Comparison of ENCODE assay signal across 12 mouse cellular contexts in the genomic region with DNA sequence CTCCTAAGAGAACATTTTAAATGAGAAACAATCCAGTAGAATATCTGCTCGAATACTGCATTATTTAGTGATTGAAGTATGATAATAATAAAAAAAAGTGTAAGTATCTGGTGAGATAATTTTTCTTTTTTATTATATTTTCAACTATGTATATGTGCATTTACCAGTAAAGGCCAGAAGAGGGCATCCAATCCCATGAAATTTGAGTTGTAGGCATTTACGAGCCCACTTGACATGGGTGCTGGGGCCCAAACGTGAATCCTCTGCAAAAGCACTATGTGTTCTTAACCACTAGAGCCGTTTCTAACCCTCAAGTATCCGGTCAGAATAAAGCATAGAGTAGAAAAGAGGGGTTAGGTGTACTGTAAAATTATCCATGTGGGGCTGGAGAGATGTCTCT. TPM values are rescaled to one million over a fixed set of nuclear protein-coding genes. Genes with fewer than 3 reads are reported as not detected.
DNase-seq lines count a peak whose midpoint lies in the region; ATAC-seq and TF ChIP-seq lines count a peak whose summit lies in the region.
"Had no signal": no experiment of that assay in that cellular context is flagged by ENCODE, and none has a peak within 500 bp of the region (broad histone marks: within the 10 kb centered on the region; RNA-seq: fewer than 3 reads in every experiment).

No protein-coding gene starts in this region.

- no peak overlapping the region for H3K9ac ChIP-seq in kidney, postnatal 0 days (ENCODE audit: low read depth, low read length)
- no peak overlapping the region for H3K9ac ChIP-seq in kidney, embryonic 16.5 days (replicated peaks; ENCODE audit: low read length)
- no peak overlapping the region for H3K9ac ChIP-seq in ES-Bruce4 (ENCODE audit: low read depth, poor library complexity, severe bottlenecking)

- no peaks in the 10 kb centered on the region for H3K27me3 ChIP-seq in kidney, postnatal 0 days (ENCODE audit: insufficient read depth, low read length)
- H3K27me3 ChIP-seq in kidney, embryonic 16.5 days (ENCODE audit: insufficient read depth, low read length) = peaks cover 2% of the 10 kb centered on the region; the same call in 1 of the 2 replicates
- H3K27me3 ChIP-seq in ES-Bruce4 (ENCODE audit: control insufficient read depth, insufficient read depth, low read length, poor library complexity, severe bottlenecking) = no peaks in the 10 kb centered on the region

- peak; percentile 60 for TF ChIP-seq CTCF in kidney, postnatal 0 days (IDR thresholded peaks at IDR 0.05; ENCODE audit: low read depth)
- TF ChIP-seq CTCF in ES-Bruce4 (IDR thresholded peaks at IDR 0.05; ENCODE audit: low read depth, low read length) = peak; percentile 5

- TF ChIP-seq EP300 in ES-Bruce4 (IDR thresholded peaks at IDR 0.05; ENCODE audit: insufficient read depth, low read depth, low read length) = no peak

- no peaks in the 10 kb centered on the region for H3K36me3 ChIP-seq in kidney, postnatal 0 days (ENCODE audit: insufficient read depth, low read length)
- no peaks in the 10 kb centered on the region for H3K36me3 ChIP-seq in kidney, embryonic 16.5 days (ENCODE audit: insufficient read depth, low read length)
- no peaks in the 10 kb centered on the region for H3K36me3 ChIP-seq in ES-Bruce4 (ENCODE audit: control insufficient read depth, insufficient read depth, low read length, poor library complexity, severe bottlenecking)
- H3K36me3 ChIP-seq: forebrain, embryonic 10.5 days; limb, embryonic 10.5 days had no signal

- H3K4me2 ChIP-seq in kidney, postnatal 0 days (ENCODE audit: low read length) = no peak overlapping the region
- no peak overlapping the region for H3K4me2 ChIP-seq in kidney, embryonic 16.5 days (replicated peaks; ENCODE audit: low read depth, low read length)

- H3K9me3 ChIP-seq in kidney, postnatal 0 days (replicated peaks; ENCODE audit: low read length) = no peaks in the 10 kb centered on the region
- no peaks in the 10 kb centered on the region for H3K9me3 ChIP-seq in kidney, embryonic 16.5 days (ENCODE audit: low read length)
- peaks cover 2% of the 10 kb centered on the region for H3K9me3 ChIP-seq in ES-Bruce4 (replicated peaks; ENCODE audit: control insufficient read depth, insufficient read depth, low read length, poor library complexity, severe bottlenecking)
- H3K9me3 ChIP-seq: forebrain, embryonic 10.5 days; limb, embryonic 10.5 days had no signal

- DNase-seq in kidney, postnatal 0 days (ENCODE audit: low spot score) = no peak
- DNase-seq in A20 (ENCODE audit: low read depth, low spot score) = peak; percentile 52
- no peak for DNase-seq in adrenal gland, adult 2 months
- no peak for DNase-seq in gastrocnemius, adult 8-10 months (ENCODE audit: low spot score in 2 of 2)
- DNase-seq: heart, postnatal 4 days; kidney, postnatal 10 days; lung, postnatal 4 days had no signal

- no peak for ATAC-seq in kidney, postnatal 0 days (replicated peaks; ENCODE audit: low FRiP score, low read depth)
- ATAC-seq in kidney, embryonic 16.5 days (ENCODE audit: low FRiP score, low TSS enrichment) = no peak
- ATAC-seq in inflammation-experienced regulatory T-cells, adult 6 months = peak; percentile 35

- whole genome bisulfite sequencing in kidney, postnatal 0 days = 43% methylated on average over 5 of the region's 5 CpGs
- WGBS in kidney, embryonic 16.5 days = 35% methylated on average over 5 of the region's 5 CpGs

- H3K27ac ChIP-seq in kidney, postnatal 0 days = no peak overlapping the region
- no peak overlapping the region for H3K27ac ChIP-seq in kidney, embryonic 16.5 days (ENCODE audit: low read length)
- no peak overlapping the region for H3K27ac ChIP-seq in ES-Bruce4 (ENCODE audit: insufficient read depth, low read length)
- H3K27ac ChIP-seq: forebrain, embryonic 10.5 days; limb, embryonic 10.5 days had no signal

- TF ChIP-seq POLR2A in ES-Bruce4 (IDR thresholded peaks at IDR 0.05; ENCODE audit: insufficient read depth, low read length) = no peak

- no peak overlapping the region for H3K4me3 ChIP-seq in kidney, postnatal 0 days (replicated peaks; ENCODE audit: low read depth, low read length)
- H3K4me3 ChIP-seq in kidney, embryonic 16.5 days (ENCODE audit: low read length) = no peak overlapping the region
- no peak overlapping the region for H3K4me3 ChIP-seq in ES-Bruce4 (ENCODE audit: low read depth, low read length)
- H3K4me3 ChIP-seq: forebrain, embryonic 10.5 days; limb, embryonic 10.5 days had no signal

- no peaks in the 10 kb centered on the region for H3K4me1 ChIP-seq in kidney, postnatal 0 days (replicated peaks; ENCODE audit: insufficient read depth, low read length)
- no peaks in the 10 kb centered on the region for H3K4me1 ChIP-seq in kidney, embryonic 16.5 days (ENCODE audit: insufficient read depth, low read length)
- no peaks in the 10 kb centered on the region for H3K4me1 ChIP-seq in ES-Bruce4 (ENCODE audit: control insufficient read depth, insufficient read depth, low read length)
- H3K4me1 ChIP-seq: forebrain, embryonic 10.5 days; limb, embryonic 10.5 days had no signal

RNA-seq across cellular contexts. Expression of a gene that starts 20.4 kb away (rescaled TPM):
- polyA plus RNA-seq in kidney, postnatal 0 days (2015; fragmentation: Nextera tagmentation; extraction: Ambion mirVana) = 27.6 and 29.0 TPM in 2 replicates
- polyA plus RNA-seq in kidney, embryonic 16.5 days (2015; fragmentation: Nextera tagmentation; extraction: Ambion mirVana) = 20.1 and 20.4 TPM in 2 replicates
- 52.8 and 53.7 TPM in 2 replicates for polyA plus RNA-seq in ES-Bruce4 (2011; ENCODE audit: insufficient read depth, insufficient read length, low read depth, missing spikeins)
- polyA plus RNA-seq in inflammation-experienced regulatory T-cells, adult 6 months (2017; shearing (Covaris generic)) = 10 to 100 TPM in 2 of 3 experiments, 1 to 10 TPM in 1; 8.5 to 11.0 (median 10.6) TPM
- total RNA-seq in adrenal gland, adult 2 months (2021) = 1 to 10 TPM in 1 of 2 experiments, under 1 TPM in 1; 0.61 to 1.3 TPM
- 0.70 and 0.97 TPM in 2 replicates for polyA plus RNA-seq in adrenal gland, adult 2 months (2012; rRNA removed)
- total RNA-seq in gastrocnemius, adult 8-10 months (2022) = not detected

RNA-seq across cellular contexts. Expression of a gene that starts 44.9 kb away (rescaled TPM):
- polyA plus RNA-seq in kidney, postnatal 0 days (2015; fragmentation: Nextera tagmentation; extraction: Ambion mirVana) = 0.10 and 0.20 TPM in 2 replicates
- polyA plus RNA-seq in kidney, embryonic 16.5 days (2015; fragmentation: Nextera tagmentation; extraction: Ambion mirVana) = 0.11 and 0.30 TPM in 2 replicates
- 1.3 and 1.6 TPM in 2 replicates for polyA plus RNA-seq in ES-Bruce4 (2011; ENCODE audit: insufficient read depth, insufficient read length, low read depth, missing spikeins)
- polyA plus RNA-seq in inflammation-experienced regulatory T-cells, adult 6 months (2017; shearing (Covaris generic)) = not detected
- total RNA-seq in adrenal gland, adult 2 months (2021) = 1 to 10 TPM in 1 of 2 experiments, under 1 TPM in 1; 0.43 to 1.1 TPM
- 0.12 and 0.19 TPM in 2 replicates for polyA plus RNA-seq in adrenal gland, adult 2 months (2012; rRNA removed)
- under 1 TPM in 1 of 4 experiments, not detected in 3; 0.08 TPM for total RNA-seq in gastrocnemius, adult 8-10 months (2022)
